Mouse (Mus musculus) gastrocnemius, adult 8-10 months (tissue): Measurements from ENCODE around the gene Rhbdl1. TPM values are rescaled to one million over a fixed set of nuclear protein-coding genes. Genes with fewer than 3 reads are reported as not detected.
A peak's percentile ranks its signal among the peaks of the same experiment; 100 is the strongest.

Experiments
- DNase-seq, 2 experiments: peaks; one replicate each; pipeline ENCODE4 v3.0.0; 2022; ENCODE audit warnings: low spot score in 2 of 2
- total RNA-seq, 4 experiments: library from RNA; stranded (reverse); gene quantifications; 2 replicates each; pipeline ENCODE4 v1.2.4; 2022

The Rhbdl1 gene
- total RNA-seq: 10 to 100 TPM in 3 of 4 experiments, 1 to 10 TPM in 1; 9.5 to 18.5 (median 16.7) TPM

DNA sequence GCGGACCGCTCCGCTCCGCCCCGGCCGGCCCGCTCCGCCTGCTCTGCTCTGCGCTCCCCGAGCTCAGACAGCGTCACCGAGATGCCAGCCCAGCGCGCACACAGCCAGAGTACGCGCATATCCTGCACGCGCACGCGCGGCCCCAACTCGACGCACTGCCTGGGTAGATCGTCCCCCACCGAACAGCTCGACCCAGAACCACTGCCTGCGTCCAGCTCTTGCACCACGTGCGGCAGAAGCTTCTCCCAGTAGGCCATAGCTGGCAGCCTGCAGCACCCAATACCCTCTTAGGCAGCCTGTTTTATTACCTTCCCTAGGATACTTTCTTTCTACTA, at the start of gene Rhbdl1:
TSS of gene Rhbdl1 (minus strand) at position 220 of the 335 bp plus-strand sequence.
- DNase-seq: peak; percentile 77 to 89

DNA sequence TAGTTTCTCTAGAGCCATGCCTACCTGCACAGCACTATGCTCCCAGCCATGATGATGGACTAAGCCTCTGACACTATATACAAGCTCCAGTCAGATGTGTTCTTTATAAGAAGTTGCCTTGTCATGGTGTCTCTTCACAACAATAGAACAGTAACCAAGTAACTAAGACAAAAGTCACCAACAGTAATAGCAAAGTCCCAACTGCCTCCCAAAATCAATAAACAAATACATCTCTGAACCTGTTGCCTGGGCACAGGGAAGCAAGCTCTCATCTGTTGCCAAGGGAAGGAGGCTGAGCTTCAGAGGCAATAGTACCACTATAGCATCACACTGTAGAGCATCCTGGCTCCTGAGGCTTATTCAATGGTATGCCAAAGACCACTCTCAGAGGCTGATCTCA, 49.7 kb upstream of the Rhbdl1 start:
- no peak for DNase-seq

DNA sequence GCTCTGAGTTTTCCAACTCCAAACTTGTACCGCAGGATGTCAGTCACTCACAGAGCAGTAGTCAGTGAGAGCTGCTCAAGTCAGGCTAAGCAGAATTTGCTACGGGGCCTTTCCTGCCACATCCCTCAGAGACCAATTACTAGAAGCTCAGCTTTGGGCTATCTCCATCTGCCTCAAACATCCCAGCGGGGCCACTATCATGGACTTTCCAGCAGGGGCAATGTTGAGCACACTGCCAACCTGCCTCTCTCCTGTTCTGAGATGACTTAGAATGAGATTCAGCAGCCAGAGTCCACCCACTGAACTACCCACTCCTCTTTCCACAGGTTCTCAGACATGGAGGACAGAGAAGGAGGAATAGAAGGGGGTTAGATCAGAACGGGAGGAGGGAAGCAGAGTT, 48.5 kb upstream of the Rhbdl1 start:
- DNase-seq: no peak

DNA sequence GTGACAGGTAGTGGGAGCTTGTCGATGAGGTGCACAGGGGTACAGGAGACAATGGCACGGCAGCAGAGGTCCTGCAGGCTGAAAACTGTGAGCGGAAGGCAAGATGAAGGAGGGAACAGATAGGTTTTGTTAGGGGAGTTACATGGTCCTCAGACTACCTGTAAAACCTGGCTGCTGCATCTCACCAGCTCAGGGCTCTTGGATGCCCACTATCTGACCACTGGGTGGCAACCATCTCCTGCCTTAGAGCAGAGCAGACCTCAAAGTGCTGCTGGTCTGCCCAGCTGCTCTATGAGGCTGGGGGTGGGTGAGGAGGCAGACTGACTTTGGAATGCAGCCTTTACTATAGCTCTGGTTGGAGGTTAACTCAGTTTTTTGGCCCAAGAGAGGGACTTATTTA, 46.7 kb upstream of the Rhbdl1 start:
- no peak for DNase-seq

DNA sequence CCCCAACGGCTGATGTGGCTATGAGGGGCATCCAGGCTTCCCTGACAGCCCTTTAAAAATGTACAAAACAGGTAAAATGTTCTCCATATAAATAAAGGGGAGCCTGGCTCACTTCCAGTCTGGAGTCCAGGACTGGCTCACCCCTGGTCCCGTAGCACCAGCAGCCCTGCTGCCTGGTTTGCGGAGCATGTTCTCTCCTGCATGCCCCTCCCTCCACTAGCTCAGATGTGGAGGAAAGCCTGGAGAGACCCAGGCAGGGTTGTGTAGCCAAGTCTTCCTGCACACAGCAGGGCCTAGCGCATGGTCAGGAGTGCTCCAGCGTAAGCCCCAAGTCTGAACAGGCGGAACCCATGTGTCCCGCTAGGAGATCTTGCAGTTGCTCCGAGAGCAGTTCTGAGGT, 46.2 kb upstream of the Rhbdl1 start:
- no peak for DNase-seq

DNA sequence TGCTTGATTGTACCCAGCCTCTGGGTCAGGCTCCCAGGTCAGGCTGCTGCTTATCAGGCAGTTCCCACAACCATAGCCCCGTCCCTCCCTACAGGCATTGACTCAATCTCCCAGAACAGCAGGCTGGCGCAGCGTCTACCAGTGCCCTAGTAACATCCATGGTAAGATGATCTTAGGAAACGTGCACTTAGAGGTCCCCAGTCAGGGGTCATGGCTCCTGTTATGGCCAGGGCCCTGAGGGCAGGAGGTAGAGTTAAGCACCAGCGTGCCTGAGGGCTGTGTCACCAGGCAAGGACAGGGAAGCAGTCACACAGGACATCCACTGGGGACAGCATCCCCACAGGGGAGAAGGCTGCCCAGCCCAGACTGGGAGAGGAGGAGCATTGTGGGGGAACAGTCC, 45.2 kb upstream of the Rhbdl1 start:
- DNase-seq: no peak

DNA sequence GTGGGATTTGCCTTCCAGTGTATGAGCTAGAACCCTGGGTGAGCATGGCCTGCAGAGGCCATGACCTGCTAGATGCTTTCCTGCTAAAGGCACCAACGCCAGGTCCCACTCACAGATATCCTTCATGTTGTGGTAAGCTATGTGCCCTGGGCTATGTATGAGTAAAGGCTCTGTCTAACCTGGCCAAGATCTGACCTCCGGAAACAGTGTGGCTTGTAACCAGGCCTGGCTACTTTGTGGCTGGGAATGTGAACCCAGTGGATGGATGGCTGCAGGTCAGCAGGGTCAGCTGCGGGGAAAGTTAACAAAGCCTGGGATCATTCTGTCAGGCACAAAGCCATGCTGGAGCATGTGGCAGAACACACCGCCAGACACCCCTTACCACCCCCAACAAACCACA, 44.6 kb upstream of the Rhbdl1 start:
- no peak for DNase-seq

DNA sequence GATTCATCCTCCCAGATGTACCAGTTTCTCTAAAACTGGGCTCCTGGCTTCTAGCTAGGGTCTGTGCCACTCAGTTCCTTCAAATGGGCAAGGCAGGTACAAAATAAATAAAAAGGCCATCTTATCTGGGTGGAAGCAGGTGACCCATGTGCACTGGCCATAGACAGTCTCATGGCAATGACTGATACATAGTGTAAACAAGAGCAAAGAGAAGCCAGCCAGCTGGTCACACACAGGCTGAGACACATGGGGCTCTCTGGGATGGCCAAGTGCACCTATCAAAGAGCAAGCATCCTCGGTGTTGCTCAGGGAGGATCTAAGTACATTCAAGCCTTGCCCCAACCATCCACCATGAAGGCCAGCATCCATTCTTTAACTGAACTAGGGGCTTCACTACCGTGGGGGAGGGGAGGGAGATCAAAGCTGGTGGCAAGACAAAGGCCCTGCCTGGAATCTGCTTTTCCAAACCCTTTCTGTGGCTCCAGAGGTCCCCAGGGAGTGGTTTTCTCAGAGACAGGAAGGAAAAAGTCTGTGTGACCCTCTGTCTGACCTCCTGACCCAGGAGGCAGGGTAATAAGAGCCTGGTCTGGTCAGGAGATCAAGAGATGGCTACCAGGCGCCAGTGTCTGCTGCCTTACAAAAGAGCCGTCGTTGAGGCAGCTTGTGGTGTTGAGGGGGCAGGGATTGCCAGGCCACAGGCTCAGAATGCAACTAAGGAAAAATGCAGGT, 44.0 kb upstream of the Rhbdl1 start:
- DNase-seq: no peak

DNA sequence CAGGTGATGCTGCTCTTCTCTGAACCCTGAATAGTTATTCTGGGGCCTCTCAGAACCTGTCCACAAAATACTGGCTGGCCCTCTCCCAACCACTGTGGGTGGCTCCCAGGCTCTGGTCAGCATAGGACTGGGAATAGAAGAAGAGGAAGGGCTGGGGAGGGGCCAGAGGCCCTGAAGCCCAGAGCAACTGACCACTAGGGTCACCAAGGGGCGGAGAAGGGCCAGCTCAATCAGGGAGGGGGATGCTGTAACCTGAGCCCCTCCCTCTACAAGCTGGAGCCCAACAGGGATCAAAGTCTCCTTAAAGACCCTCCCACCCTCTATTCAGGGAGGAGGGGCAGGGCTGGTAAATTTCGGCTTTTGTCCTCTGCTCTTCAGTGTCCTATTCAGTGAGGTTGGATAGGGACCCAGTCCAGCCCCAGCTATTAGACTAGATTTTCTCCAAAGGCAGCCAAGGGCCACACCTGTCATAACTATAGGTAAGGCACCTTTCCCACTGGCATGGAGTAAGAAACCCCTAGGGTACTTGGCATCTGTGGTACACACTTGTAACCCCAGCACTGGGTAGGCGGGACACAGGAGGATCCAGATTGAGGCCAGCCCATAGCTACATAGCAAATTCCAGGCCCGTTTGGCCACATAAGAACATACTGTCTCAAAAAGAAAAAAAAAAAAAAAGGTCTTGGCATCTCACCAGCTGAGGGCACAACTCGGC, 43.3 kb upstream of the Rhbdl1 start, which contains the start of gene Wfikkn1:
TSS of gene Wfikkn1 (minus strand) at position 663 of the 715 bp plus-strand sequence.
- DNase-seq: no peak

DNA sequence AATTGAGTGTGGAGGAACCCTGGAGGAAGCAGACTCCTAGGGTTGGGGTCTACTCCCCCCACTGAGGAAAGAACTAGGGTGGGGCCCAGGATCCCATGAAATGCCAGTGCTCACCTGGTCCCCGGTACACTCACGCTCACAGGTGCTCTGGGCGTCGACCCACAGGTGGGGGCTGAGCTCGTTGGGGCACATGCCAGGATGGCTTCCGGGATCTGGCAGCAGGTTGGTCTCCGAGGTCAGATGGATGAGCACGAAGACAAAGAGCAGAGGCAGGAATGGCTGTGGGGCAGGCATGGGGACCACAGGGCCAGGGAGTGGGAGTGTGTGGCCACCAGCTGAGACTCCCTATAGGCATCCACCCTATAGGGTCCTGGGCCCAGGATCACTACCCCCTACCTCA, 42.7 kb upstream of the Rhbdl1 start:
- DNase-seq: no peak

DNA sequence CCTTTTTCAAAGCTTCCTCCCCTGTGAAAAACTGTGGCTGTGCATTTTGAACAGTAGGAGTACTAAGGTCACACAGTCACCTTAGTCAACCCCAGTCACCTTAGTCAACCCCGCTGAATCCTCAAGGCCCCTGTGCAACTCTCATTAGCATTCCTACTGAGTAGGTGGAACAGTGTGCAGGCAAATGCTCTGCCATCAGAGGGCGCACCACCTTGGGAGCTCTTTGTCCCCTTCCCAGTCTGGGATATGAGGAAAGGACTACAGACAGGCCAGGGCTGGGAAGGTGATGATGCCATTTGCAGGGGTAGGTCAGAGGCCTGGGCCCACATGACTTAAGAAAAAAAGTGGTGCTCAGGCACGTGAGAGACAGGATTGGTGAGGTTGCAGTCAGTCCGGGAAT, 42.2 kb upstream of the Rhbdl1 start:
- no peak for DNase-seq

DNA sequence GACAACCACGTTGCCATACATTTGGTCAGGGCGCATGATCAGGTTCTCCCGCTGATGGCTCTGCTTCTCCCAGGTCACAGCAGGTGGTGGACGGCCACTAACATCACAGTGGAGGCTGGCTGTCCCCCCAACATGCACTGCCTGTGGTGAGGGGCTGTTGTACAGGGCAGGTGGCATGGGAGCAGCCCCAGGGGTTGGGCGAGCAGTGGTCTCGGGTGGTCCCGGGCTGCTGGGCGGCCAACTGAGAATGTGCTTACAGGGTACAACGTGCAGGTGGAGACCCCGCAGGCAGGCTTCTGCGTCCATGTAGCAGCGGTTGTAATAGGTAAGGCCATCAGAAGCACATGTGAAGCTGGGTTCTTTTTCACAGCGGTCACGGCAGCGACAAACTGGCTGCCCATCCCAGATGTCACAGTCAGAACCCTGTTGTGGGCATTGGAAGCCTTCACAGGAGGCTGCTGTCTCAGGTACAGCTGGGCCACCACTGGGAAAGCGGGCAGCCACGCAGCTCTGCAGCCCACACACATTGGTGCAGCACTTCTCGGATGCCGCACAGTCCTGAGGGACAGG, 41.6 kb upstream of the Rhbdl1 start:
- no peak for DNase-seq

DNA sequence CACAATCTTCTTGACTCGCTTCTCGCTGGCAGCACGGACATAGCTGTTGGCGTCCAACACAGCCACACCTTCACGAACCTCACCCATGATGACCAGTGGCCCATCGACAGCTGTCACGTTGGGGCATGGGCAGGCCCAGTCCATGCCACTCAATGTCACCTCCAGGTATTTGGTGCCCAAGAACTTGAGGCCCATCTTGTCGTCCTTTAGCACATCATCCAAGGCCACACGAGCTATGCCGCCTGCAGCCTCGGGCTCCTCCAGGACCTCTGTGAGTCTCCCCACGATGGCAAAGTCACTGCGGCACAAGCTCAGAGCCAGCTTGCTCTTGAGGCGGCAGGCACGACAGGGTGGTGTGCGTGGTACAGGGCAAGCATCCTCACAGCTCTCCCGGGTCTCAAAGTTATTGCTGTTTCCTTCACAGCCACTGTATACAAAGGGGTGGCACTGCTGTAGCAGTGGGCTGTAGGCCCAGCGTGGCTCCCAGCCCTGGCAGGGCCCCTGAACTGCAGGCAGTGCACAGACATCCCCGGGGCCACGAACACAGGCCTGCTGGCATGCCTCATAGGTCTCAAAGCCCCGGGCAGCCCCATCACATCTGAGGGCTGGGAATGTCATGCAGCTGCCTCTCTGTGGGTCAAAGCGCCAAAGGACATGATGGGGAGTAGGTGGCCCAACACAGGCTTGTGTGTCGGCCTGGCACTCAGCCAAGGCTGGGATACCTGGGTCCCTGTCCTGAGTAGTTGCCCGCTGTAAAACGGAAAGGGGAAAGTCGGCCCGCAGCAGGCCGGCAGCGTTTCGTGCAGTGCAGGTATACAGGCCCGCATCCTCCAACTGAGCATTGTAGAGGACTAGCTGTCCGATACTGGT, 40.9 kb upstream of the Rhbdl1 start:
- no peak for DNase-seq

DNA sequence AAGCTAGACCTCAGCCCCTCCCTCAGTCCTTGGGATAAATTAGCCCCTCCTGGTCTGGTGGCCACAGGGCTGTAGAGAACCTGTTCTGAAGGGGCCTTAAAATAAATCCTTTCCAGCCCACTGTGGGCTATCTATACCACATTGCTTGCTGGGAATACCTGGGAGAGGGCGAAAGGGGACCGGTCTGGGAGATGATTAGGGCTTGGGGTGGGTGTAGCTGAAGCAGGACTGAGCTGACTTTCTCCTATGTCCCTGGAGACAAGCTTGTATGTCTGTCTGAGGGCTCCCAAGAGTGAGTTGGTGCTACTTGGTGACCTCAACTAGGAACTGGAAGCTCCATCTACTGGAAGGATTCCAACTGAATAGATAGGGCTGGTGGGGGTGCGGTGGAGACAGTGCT, 39.9 kb upstream of the Rhbdl1 start:
- DNase-seq: no peak

DNA sequence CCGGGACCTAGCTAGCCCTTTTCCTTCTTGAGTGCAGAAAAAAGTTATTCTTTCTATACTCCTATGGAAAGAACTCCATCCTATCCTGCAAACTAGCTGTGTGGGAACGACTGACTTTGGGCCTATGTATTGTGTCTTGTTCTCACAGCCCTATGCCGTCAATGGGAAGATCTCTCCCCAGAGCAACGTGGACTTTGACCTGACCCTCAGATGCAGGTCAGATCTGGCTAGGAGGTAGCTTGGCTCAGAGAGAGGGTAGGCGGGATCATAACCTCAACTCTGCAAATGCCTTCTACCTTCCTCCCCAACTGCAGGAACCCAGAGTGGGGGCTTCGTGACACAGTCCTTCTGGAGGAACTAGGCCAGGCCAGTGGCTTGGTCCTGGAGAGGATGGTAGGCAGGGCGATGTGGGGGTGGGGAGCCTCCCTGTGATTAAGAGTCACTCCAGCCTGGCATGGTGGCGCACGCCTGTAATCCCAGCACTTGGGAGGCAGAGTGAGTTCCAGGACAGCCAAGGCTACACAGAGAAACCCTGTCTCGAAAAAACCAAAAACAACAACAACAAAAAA, 39.3 kb upstream of the Rhbdl1 start:
- DNase-seq: no peak

DNA sequence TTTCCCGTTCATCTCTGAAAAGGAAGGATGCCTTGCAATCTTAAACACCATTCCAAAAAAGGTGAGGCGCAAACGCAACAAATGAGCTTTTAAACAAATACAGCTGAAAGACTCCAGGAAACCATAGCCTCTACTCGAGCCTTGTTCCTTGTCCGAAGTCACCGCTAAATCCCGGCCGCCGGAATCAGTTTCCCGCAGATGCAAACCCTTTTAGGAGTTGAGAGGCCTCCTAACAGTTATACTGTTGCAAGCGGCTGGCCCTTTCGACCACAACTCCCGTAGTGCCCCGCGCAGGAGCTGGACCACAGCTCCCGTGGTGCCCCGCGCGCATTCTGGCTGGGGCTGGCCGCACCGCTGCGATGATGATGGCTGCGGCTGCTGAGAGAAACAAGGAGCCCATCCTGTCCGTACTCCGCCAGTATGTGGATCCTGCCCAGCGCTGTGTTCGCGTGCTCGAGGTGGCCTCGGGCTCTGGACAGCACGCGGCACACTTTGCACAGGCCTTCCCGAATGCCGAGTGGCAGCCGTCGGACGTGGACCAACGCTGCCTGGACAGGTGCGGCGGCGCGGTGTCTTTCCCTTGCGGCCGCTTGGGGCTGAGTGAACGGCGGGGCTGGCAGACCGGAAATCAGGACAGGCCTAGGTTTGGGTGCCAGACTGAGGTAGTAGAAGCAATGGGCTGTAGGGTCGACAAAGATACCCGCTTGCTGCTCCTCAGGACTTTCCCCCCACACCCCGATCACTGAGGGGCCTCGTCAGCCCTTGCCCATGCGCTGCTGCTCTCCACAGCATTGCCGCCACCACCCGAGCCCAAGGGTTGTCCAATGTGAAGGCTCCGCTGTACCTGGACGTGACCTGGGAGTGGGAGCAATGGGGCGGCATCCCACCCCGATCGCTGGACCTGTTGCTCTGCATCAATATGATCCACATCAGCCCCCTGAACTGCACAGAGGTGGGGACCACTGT, 38.4 kb upstream of the Rhbdl1 start:
- DNase-seq: peak; percentile 76 to 83

DNA sequence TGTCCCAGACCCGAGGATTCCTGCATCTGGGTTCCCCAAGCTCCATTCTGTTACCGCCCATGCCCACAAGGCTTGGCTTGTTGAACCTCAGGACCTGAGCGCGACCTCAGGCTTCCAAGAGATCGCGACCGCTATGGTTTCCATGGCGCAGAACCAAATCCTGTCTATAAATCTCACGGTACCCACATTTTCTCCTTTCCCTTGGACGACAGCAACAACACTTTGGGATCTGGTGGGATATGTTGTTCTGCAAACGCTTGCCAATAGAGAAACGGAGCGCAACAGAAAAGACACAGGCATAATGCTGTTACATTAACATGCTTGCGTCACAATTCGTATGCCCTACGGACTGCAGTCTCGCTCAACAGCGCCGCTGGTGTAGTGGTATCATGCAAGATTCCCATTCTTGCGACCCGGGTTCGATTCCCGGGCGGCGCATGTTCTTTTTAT, 37.7 kb upstream of the Rhbdl1 start, which contains the start of gene Mettl26:
TSS of gene Mettl26 (plus strand) at position 354 of the 450 bp plus-strand sequence.
- peak; percentile 83 to 91 for DNase-seq

DNA sequence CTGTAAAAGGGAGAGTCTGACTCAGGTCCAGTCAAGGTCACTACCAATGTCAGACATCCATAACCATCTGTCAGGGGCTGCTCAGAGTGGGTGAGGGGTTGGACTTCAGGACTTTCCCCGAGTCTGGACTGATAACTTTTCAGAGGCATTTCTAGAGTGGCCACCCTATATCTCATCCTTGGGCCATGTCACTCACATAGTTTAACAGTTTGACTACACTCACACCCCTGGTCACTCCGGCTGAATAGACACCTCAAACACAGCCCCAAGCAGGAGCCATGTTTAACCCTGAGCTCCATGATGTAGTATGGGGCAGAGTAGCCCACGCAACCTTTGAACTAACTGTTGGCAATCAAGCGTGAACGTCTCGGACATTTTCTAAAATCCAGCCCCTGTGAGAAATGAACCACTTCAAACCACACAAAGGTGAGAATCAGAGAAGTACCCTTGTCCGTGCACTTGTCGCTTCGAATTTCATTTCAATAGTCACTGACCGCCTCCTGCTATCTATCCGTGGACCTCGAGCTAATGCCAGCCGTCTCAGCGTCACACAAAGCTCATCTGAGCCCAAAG, 37.1 kb upstream of the Rhbdl1 start:
- DNase-seq: no peak

DNA sequence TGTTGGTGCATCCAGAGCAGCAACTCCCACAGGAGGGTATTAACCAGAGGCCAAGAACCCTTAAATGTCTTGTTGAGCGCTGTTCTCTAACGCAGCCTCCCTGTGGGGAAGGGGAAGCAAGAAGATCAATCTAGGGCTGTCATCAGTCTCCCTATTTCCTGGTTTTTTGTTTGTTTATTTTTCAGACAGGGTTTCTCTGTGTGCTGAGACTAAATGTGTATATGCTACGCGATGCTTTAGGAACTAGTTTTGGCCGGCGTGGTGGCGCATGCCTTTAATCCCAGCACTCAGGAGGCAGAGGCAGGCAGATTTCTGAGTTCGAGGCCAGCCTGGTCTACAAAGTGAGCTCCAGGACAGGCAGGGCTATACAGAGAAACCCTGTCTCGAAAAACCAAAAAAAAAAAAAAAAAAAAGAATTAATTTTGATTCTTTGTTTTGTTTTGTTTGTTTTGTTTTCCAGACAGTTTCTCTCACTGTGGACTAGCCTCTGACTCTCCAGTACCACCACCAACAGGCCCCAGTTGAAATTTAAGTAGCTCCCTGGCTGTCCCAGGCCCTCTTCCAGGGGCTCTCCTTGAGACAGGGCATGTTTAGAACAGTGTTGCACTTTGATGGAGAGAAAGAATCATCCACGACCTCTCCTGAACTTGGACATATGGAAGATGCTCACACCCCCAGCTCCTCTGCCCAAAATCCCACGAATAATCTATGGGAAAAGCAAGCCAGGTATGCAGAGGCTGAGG, 36.5 kb upstream of the Rhbdl1 start:
- DNase-seq: no peak
